Mouse (Mus musculus) thymus, postnatal 4 days (tissue): ENCODE data around the gene Col17a1.
A peak's percentile ranks its signal among the peaks of the same experiment; 100 is the strongest.

Experiments used
- DNase-seq: peaks from one replicate; pipeline ENCODE4 v3.0.0; 2021

Col17a1 gene

GRCm38 (mm10) chr19:47659765-47660408 is 32.0 kb downstream of the Col17a1 start:
- DNase-seq, result no peak

GRCm38 (mm10) chr19:47658914-47659535 is 32.9 kb downstream of the Col17a1 start:
- peak; percentile 36 for DNase-seq

DNA sequence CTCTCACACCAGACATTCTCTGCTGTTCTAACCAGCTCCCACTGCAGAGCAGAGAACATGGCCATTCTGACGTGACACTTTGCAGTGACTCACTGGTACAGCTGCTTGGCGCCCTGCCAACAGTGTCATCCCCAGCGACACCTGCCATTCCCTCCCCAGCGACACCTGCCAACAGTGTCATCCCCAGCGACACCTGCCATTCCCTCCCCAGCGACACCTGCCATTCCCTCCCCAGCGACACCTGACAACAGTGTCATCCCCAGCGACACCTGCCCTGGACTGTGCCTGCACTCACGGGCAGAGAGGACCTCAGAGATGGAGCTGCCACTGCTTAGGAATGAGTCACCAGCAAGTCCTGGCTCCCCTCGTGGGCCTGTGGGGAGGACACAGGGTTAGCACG is 37.0 kb downstream of the Col17a1 start:
- DNase-seq, result peak; percentile 18

- DNase-seq, result no peak
These were observed 38.7 kb downstream of the Col17a1 start for GRCm38 (mm10) chr19:47653173-47653572.

DNA sequence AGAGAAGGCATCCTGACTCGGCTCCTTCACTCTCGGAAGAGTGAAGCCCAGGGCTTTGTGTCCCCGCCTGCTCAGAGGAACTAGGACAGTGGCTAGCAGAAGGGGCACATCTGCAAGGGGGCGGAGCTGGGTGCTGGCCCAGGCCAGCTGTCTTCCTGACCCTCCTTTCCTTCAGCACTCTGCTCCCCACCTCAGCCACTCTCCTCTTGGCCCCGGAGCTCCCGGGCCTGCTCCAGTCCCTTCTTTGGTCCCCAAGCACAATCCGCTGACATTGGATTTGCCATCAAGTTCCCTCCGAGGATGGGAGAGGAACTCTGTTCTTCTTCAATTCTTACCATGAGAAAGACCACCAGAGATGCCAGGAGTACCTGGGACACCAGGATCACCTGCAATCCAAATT is 39.6 kb downstream of the Col17a1 start:
- DNase-seq, result no peak

DNA sequence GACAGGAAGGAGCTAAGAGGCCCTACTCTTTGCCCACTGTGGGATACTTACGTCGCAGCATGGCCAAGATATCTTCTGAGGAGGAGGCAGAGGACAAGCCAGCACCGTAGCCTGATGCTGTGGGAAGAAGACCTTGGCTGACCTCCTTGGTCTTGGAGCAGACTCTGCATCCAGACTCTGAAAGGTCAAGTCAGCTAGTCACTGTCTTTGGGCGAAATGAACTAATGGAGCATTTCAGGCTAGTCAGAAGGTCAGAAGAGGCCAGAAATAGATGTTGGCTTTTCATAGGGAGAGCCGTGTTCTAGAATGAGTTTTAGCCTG is 40.8 kb downstream of the Col17a1 start:
- DNase-seq, result no peak

DNA sequence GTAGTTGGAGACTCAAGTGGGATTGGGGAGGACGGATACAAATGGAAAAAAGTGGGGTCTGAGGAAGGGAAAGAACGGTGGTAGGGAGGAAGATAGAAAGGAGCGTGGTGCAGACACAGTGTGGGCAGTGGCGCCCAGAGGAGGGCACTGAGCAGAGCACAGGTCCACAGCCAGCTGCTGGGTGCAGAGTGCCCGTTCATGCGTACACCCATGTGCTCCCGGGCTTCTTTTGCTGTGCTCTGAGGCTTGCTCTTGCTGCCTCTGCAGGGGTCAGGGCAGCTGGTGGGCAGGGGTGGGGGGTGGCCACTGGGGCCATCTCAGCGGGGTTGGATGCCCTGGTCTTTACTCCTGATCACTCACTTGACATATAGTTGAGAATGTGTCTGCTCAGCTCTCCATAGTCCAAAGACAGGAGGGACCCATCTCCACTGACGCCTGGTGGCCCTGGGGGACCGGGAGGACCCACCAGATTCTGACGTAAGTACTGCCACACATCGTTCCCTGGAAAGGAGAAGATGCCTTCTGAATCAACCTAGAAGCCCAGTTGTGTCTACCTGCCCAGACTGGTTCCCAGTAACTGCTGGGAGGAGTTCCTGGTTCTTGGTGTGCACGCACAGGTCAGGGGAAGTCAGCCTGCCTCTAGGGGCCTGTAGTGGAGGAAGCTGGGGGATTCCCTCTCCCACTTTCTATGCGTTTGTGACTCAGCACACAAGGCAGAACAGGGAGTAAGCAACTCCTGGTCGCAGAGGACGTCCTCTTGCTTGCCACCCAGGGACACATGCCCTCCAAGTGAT is 41.3 kb downstream of the Col17a1 start:
- no peak for DNase-seq

DNA sequence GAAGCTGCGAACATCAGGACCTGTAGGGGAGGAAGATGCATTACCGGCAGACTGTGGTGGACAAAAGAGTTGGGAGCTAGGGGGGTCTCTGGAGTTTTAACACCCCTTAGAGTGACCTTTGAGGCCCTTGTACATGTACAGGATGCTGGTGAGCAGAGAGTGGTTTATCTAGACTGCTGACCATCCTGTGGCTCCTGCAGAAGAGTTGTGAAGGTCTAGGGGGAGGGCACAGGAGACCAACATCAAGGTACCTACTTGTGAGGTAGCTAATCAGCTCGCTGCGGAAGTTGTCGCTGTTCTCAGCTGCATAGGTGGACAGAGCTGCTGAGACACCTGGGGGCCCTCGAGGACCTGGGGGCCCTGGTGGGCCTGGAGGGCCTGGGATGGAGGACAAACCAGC is 42.8 kb downstream of the Col17a1 start:
- no peak for DNase-seq

DNA sequence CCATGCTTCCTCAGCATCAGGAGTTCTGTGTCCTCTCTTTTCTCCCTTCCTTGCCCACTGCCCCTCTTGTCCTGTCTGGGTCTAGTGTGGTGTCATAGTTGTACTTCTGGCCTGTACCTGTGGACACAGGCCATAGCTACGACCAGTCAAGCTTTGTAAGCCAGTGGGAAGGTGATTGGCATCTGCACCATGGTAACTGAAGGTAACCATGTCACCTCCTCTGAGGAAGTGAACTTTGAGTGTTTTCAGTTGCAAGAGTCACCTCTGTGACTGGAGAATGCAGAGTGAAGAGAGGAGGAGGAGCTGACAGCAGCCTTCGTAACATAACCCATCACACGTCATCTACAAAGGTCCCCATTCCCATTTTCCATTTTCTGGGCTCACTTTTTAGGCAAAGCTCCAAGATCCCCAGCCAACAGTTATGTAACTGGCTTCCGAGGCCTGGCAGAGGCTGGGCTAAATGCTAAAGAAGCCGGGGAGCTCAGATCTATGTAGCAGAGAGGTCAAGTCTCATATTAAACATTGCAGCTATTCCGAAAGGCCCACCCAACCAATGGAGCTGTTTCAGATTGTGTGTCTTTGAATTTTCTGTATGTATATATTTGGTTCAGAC is 45.3 kb downstream of the Col17a1 start:
- DNase-seq, result no peak

GRCm38 (mm10) chr19:47645583-47645982 is 46.3 kb downstream of the Col17a1 start:
- no peak for DNase-seq

DNA sequence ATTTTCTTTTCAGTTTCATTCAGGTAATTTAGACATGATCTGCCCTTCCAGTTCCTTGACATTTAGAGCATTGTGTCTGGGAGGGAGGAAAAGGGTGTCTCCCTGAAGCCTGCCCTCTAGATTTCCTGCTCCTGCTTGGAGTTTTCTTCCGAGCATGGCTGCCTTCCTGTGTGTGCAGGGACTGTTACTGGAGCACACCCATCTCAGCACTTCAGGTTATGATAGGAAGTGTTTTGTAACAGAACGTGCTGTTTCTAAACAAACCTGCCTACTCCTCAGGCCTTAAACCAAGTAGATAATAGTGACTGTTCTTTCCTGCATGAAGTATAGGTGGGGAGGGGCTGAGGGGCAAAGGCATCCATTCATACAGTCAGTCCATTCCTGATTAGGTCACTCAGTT is 48.0 kb downstream of the Col17a1 start:
- no peak for DNase-seq

- no peak for DNase-seq
These were observed 56.5 kb downstream of the Col17a1 start for GRCm38 (mm10) chr19:47635380-47635779.

- DNase-seq, result no peak
These were observed 60.1 kb downstream of the Col17a1 start for GRCm38 (mm10) chr19:47631799-47632198.

GRCm38 (mm10) chr19:47630381-47630780 is 61.5 kb downstream of the Col17a1 start:
- DNase-seq, result no peak

DNA sequence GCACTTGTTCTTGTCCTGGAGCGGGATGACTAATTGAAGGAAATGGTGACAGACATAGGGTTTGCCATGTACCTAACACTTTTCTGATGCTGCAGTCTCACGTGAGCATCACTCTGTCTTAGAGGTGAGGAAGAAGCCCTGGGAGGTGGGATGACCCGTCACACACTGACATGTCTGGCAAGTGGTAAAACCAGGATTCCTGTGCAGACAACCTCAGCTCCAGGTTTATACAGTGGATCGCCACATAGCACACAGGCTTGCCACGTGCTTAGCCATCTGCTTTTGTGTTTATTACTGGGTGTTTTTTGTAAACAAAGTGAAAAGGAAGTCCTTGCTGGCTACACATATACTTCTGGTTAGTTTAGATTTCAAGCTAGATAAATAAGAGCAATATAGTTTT is 62.8 kb downstream of the Col17a1 start:
- no peak for DNase-seq

- no peak for DNase-seq
These were observed 64.4 kb downstream of the Col17a1 start for GRCm38 (mm10) chr19:47627450-47627849.

- DNase-seq, result no peak
These were observed 66.8 kb downstream of the Col17a1 start for GRCm38 (mm10) chr19:47624940-47625711.

- DNase-seq, result no peak
These were observed 70.4 kb downstream of the Col17a1 start for GRCm38 (mm10) chr19:47621478-47621877.

- DNase-seq, result peak; percentile 14
These were observed 78.5 kb downstream of the Col17a1 start for GRCm38 (mm10) chr19:47613442-47613841.

- DNase-seq, result no peak
These were observed 83.4 kb downstream of the Col17a1 start for GRCm38 (mm10) chr19:47608513-47608912.
